Mouse (Mus musculus): ENCODE measurements around the gene Ctnna2. TPM values are rescaled to one million over a fixed set of nuclear protein-coding genes. Genes with fewer than 3 reads are reported as not detected.
A peak's percentile ranks its signal among the peaks of the same experiment; 100 is the strongest.

The Ctnna2 gene
- polyA plus RNA-seq, 1 experiment from 2014 or later, result not detected

DNA sequence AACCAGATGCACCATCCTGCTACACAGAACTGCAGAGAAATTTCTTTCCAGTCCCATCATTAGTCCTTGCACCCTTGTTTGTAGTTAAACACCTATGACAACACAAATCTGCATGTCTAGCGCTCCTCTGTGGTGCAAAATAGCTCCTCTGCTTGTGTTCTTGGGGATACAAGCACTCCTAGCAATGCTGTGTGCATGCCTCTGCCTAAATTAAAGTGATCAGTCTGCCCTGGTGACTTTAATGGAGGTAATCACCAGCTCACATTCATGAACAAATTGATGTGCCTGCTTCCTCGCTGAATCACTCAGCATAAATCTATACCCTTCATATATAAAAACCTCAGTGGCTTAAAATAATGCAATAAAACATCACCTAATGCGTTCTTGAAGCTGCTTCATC, 987.4 kb downstream of the Ctnna2 start:
- DNase-seq, result no peak
- ATAC-seq, result no peak
- Histone ChIP-seq H3K4me1 (ENCODE audit: insufficient read depth) (no peaks in the 10 kb centered on the region), H3K4me2 (ENCODE audit: low read depth, low read length) (no peak overlapping the region), H3K27me3 (ENCODE audit: insufficient read depth, low read length) (no peaks in the 10 kb centered on the region), H3K36me3 (replicated peaks; ENCODE audit: insufficient read depth, low read length) (no peaks in the 10 kb centered on the region), H3K9me3 (ENCODE audit: low read length) (no peaks in the 10 kb centered on the region), H3K4me3 (ENCODE audit: low read depth, low read length) (no peak overlapping the region), H3K9ac (replicated peaks) (no peak overlapping the region), H3K27ac (ENCODE audit: low read depth) (no peak overlapping the region)
- TF ChIP-seq EP300 (IDR thresholded peaks at IDR 0.05; ENCODE audit: low read depth), result no peak
- no peak for TF ChIP-seq CTCF (IDR thresholded peaks at IDR 0.05; ENCODE audit: low read depth)
- 56% methylated on average over 3 of the region's 3 CpGs for WGBS (ENCODE audit: insufficient replicate concordance)

DNA sequence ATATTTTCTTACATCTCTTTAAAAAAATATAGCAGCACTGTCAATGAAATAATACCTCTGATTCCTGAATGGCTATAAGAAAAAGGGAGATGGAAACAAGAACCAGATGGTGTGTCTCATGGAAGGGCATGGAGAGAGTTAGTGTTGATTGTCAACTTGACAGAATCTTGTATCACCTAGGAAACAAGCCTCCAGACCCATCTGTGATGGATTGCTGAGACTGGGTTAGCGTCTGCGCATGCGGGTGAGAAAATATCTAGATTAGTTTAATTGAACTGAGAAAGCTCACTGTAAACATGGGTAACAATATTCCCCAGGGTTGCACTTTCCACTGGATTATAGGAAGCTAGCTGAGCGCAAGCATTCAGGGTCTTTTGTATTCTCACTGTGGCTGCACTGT, 994.7 kb downstream of the Ctnna2 start:
- H3K4me2 ChIP-seq (ENCODE audit: low read depth, low read length), result no peak overlapping the region
- no peak for DNase-seq
- no peak for TF ChIP-seq CTCF (IDR thresholded peaks at IDR 0.05; ENCODE audit: low read depth)
- TF ChIP-seq EP300 (IDR thresholded peaks at IDR 0.05; ENCODE audit: low read depth), result no peak
- no peaks in the 10 kb centered on the region for H3K4me1 ChIP-seq (ENCODE audit: insufficient read depth)
- no peak overlapping the region for H3K27ac ChIP-seq (ENCODE audit: low read depth)
- no peak overlapping the region for H3K4me3 ChIP-seq (ENCODE audit: low read depth, low read length)
- H3K36me3 ChIP-seq (replicated peaks; ENCODE audit: insufficient read depth, low read length), result no peaks in the 10 kb centered on the region
- no peaks in the 10 kb centered on the region for H3K9me3 ChIP-seq (ENCODE audit: low read length)
- no peak for ATAC-seq
- WGBS (ENCODE audit: insufficient replicate concordance), result 86% methylated on average over 4 of the region's 4 CpGs
- no peaks in the 10 kb centered on the region for H3K27me3 ChIP-seq (ENCODE audit: insufficient read depth, low read length)
- no peak overlapping the region for H3K9ac ChIP-seq (replicated peaks)

GRCm38 (mm10) chr6:76981651-76982050, 997.8 kb downstream of the Ctnna2 start:
- no peak overlapping the region for H3K4me3 ChIP-seq (ENCODE audit: low read depth, low read length)
- DNase-seq (no peak), ATAC-seq (no peak)
- H3K4me2 ChIP-seq (ENCODE audit: low read depth, low read length), result no peak overlapping the region
- H3K9ac ChIP-seq (replicated peaks), result no peak overlapping the region
- no peaks in the 10 kb centered on the region for H3K36me3 ChIP-seq (replicated peaks; ENCODE audit: insufficient read depth, low read length)
- H3K27ac ChIP-seq (ENCODE audit: low read depth), result no peak overlapping the region
- 56% methylated on average over 1 of the region's 1 CpGs for WGBS (ENCODE audit: insufficient replicate concordance)
- no peaks in the 10 kb centered on the region for H3K27me3 ChIP-seq (ENCODE audit: insufficient read depth, low read length)
- H3K9me3 ChIP-seq (ENCODE audit: low read length), result no peaks in the 10 kb centered on the region
- TF ChIP-seq EP300 (IDR thresholded peaks at IDR 0.05; ENCODE audit: low read depth) (no peak), CTCF (IDR thresholded peaks at IDR 0.05; ENCODE audit: low read depth) (no peak)
- no peaks in the 10 kb centered on the region for H3K4me1 ChIP-seq (ENCODE audit: insufficient read depth)

DNA sequence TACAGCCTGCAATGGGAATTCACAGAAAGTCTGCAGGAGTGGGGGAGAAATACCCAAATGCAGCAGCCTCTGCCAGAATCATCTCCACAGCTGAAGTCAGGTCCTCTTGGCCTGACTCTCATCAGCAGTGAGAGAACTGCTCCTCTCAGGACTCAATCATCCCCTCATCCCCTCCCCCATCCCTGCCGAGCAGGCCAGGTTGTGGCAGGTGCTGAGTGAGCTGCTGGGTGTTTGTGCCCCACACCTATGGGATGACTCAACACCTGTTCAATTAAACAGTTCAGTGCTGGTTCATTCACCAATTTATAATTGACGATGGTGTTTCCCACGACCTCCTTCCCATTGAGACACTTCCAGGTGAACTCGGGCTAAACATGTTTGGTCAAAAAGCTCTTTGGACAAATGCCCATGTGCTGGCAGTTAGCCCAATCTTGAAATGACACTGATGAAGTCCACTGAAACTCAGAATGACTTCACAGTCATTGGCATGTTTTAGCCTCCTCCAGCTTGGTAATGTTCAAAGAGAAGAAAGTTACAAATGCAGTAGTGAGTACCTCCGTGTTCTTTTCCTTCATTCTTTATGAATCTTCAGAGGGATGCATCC, 1000.1 kb downstream of the Ctnna2 start:
- Histone ChIP-seq H3K4me2 (ENCODE audit: low read depth, low read length) (no peak overlapping the region), H3K9ac (replicated peaks) (no peak overlapping the region), H3K9me3 (ENCODE audit: low read length) (no peaks in the 10 kb centered on the region), H3K27me3 (ENCODE audit: insufficient read depth, low read length) (no peaks in the 10 kb centered on the region), H3K4me3 (ENCODE audit: low read depth, low read length) (no peak overlapping the region), H3K27ac (ENCODE audit: low read depth) (no peak overlapping the region), H3K4me1 (ENCODE audit: insufficient read depth) (no peaks in the 10 kb centered on the region), H3K36me3 (replicated peaks; ENCODE audit: insufficient read depth, low read length) (no peaks in the 10 kb centered on the region)
- TF ChIP-seq CTCF (IDR thresholded peaks at IDR 0.05; ENCODE audit: low read depth), result no peak
- TF ChIP-seq EP300 (IDR thresholded peaks at IDR 0.05; ENCODE audit: low read depth), result no peak
- ATAC-seq (no peak), DNase-seq (peak; percentile 12)
- 58% methylated on average over 5 of the region's 5 CpGs for WGBS (ENCODE audit: insufficient replicate concordance)

DNA sequence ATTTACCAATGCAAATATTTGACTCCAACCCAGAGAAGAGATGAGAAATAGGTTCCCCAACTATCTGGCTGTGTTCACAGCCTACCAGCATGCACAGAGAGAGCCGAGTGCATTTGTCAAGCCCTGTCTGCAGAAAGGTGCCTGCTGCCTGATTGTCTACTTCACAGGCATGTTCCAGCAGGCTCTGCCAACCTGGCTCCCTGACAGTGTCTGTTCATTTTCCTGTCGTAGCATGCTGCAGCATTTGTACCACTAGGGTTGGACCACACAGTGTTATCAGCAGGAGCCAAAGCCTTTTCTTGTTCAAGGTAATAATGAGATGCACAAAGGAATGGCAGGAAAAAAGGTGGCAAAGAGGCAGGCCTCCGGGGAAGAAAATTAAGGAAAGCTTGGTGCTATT, 1001.7 kb downstream of the Ctnna2 start:
- Histone ChIP-seq H3K4me1 (ENCODE audit: insufficient read depth) (no peaks in the 10 kb centered on the region), H3K4me2 (ENCODE audit: low read depth, low read length) (no peak overlapping the region), H3K4me3 (ENCODE audit: low read depth, low read length) (no peak overlapping the region), H3K27ac (ENCODE audit: low read depth) (no peak overlapping the region), H3K27me3 (ENCODE audit: insufficient read depth, low read length) (no peaks in the 10 kb centered on the region), H3K9ac (replicated peaks) (no peak overlapping the region), H3K36me3 (replicated peaks; ENCODE audit: insufficient read depth, low read length) (no peaks in the 10 kb centered on the region), H3K9me3 (ENCODE audit: low read length) (no peaks in the 10 kb centered on the region)
- ATAC-seq (no peak), DNase-seq (no peak)
- WGBS (ENCODE audit: insufficient replicate concordance), result 31% methylated on average over 3 of the region's 3 CpGs
- no peak for TF ChIP-seq EP300 (IDR thresholded peaks at IDR 0.05; ENCODE audit: low read depth)
- no peak for TF ChIP-seq CTCF (IDR thresholded peaks at IDR 0.05; ENCODE audit: low read depth)

DNA sequence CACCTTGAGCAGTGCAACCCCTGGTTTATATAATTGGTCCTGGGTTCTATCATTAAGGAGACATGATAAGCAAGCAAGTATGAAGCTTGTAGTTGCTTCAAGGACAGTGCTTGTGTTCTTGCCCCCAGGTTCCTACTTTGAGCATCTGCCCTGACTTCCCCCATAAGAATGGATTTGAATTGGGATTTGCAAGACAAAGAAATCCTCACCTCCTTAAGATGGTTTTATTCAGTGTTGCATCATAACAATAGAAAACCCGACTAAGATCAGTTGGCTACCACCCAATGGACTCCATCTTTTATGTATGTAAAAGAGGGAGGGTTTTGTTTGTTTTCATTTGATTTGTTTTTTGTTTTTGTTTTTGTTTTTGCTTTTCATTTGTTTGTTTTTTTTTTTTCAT, 1005.2 kb downstream of the Ctnna2 start:
- Histone ChIP-seq H3K4me3 (ENCODE audit: low read depth, low read length) (no peak overlapping the region), H3K4me1 (ENCODE audit: insufficient read depth) (no peaks in the 10 kb centered on the region), H3K36me3 (replicated peaks; ENCODE audit: insufficient read depth, low read length) (no peaks in the 10 kb centered on the region), H3K9me3 (ENCODE audit: low read length) (no peaks in the 10 kb centered on the region), H3K27ac (ENCODE audit: low read depth) (no peak overlapping the region), H3K27me3 (ENCODE audit: insufficient read depth, low read length) (no peaks in the 10 kb centered on the region), H3K4me2 (ENCODE audit: low read depth, low read length) (no peak overlapping the region), H3K9ac (replicated peaks) (no peak overlapping the region)
- 68% methylated on average over 1 of the region's 1 CpGs for WGBS (ENCODE audit: insufficient replicate concordance)
- DNase-seq (no peak), ATAC-seq (no peak)
- no peak for TF ChIP-seq EP300 (IDR thresholded peaks at IDR 0.05; ENCODE audit: low read depth)
- no peak for TF ChIP-seq CTCF (IDR thresholded peaks at IDR 0.05; ENCODE audit: low read depth)

GRCm38 (mm10) chr6:76964998-76965432, 1014.5 kb downstream of the Ctnna2 start:
- no peaks in the 10 kb centered on the region for H3K9me3 ChIP-seq (ENCODE audit: low read length)
- H3K36me3 ChIP-seq (replicated peaks; ENCODE audit: insufficient read depth, low read length), result no peaks in the 10 kb centered on the region
- no peak overlapping the region for H3K4me2 ChIP-seq (ENCODE audit: low read depth, low read length)
- no peak overlapping the region for H3K4me3 ChIP-seq (ENCODE audit: low read depth, low read length)
- no peak overlapping the region for H3K9ac ChIP-seq (replicated peaks)
- H3K27me3 ChIP-seq (ENCODE audit: insufficient read depth, low read length), result no peaks in the 10 kb centered on the region
- no peaks in the 10 kb centered on the region for H3K4me1 ChIP-seq (ENCODE audit: insufficient read depth)
- TF ChIP-seq CTCF (IDR thresholded peaks at IDR 0.05; ENCODE audit: low read depth) (no peak), EP300 (IDR thresholded peaks at IDR 0.05; ENCODE audit: low read depth) (no peak)
- 75% methylated on average over 5 of the region's 5 CpGs for WGBS (ENCODE audit: insufficient replicate concordance)
- no peak for DNase-seq
- no peak for ATAC-seq
- no peak overlapping the region for H3K27ac ChIP-seq (ENCODE audit: low read depth)

All from liver, postnatal 0 days (tissue).